Mouse (Mus musculus) liver, embryonic 16.5 days (tissue): ENCODE measurements around the gene Naaladl2. TPM values are rescaled to one million over a fixed set of nuclear protein-coding genes. Genes with fewer than 3 reads are reported as not detected.

Source experiments
- ATAC-seq: fragments of 200-750 bp; cut with Nextera tagmentation; 2 replicates; pipeline ENCODE4 v1.8.0; 2017; ENCODE audit warnings: low read depth, mild to moderate bottlenecking, moderate number of reproducible peaks, moderate library complexity
- H3K27ac ChIP-seq: fragments of 300-500 bp; sonication (generic); 2 replicates; pipeline ENCODE4 v1.5.1; 2014; ENCODE audit warnings: mild to moderate bottlenecking, low read length
- H3K27me3 ChIP-seq: fragments of 300-500 bp; sonication (generic); 2 replicates; pipeline ENCODE4 v1.6.1; 2014; ENCODE audit warnings: low read depth, low read length, mixed read lengths; ENCODE audit not compliant: control insufficient read depth, insufficient read depth
- H3K36me3 ChIP-seq: fragments of 300-500 bp; sonication (generic); 2 replicates; pipeline ENCODE4 v1.6.1; 2014; ENCODE audit warnings: mild to moderate bottlenecking; ENCODE audit not compliant: control insufficient read depth, insufficient read depth
- H3K4me1 ChIP-seq: fragments of 300-500 bp; sonication (generic); 2 replicates; pipeline ENCODE4 v1.6.1; 2014; ENCODE audit warnings: low read depth, low read length, mixed read lengths; ENCODE audit not compliant: control insufficient read depth
- H3K4me2 ChIP-seq: fragments of 300-500 bp; sonication (generic); 2 replicates; pipeline ENCODE4 v1.6.1; 2014; ENCODE audit warnings: low read depth, low read length, mixed read lengths
- H3K4me3 ChIP-seq: fragments of 300-500 bp; sonication (generic); 2 replicates; pipeline ENCODE4 v1.5.1; 2014; ENCODE audit warnings: low read depth, mild to moderate bottlenecking, low read length
- H3K9ac ChIP-seq: fragments of 300-500 bp; sonication (generic); 2 replicates; pipeline ENCODE4 v1.6.1; 2014; ENCODE audit warnings: low read depth, low read length
- H3K9me3 ChIP-seq: fragments of 300-500 bp; sonication (generic); replicated peaks from 2 replicates; pipeline ENCODE4 v1.6.1; 2016; ENCODE audit warnings: low read length; ENCODE audit not compliant: control insufficient read depth
- WGBS: fragments of 180-500 bp; shearing (Covaris S2); extraction: QIAGEN DNeasy Blood & Tissue Kit; methylation state at CpG from one replicate; pipeline ENCODE4 v1.1.7; 2014; ENCODE audit not compliant: insufficient replicate concordance; 5-methylcytosine and 5-hydroxymethylcytosine counted together
- polyA plus RNA-seq: library from polyadenylated mRNA; unstranded; fragments of >200 nt; fragmentation: Nextera tagmentation; extraction: Ambion mirVana; gene quantifications from 2 replicates; pipeline ENCODE4 v1.2.1, GENCODE M21; 2015

Naaladl2 gene
- polyA plus RNA-seq, 1 experiment from 2014 or later = 0.78 TPM

GRCm38 (mm10) chr3:25113107-25113506, 31.0 kb downstream of the Naaladl2 start:
- Histone ChIP-seq H3K27me3 (no peaks in the 10 kb centered on the region), H3K9me3 (no peaks in the 10 kb centered on the region), H3K4me2 (no peak overlapping the region), H3K36me3 (no peaks in the 10 kb centered on the region), H3K27ac (no peak overlapping the region), H3K4me1 (no peaks in the 10 kb centered on the region), H3K9ac (no peak overlapping the region), H3K4me3 (no peak overlapping the region)
- 62% methylated on average over 4 of the region's 4 CpGs for WGBS
- ATAC-seq = no peak

DNA sequence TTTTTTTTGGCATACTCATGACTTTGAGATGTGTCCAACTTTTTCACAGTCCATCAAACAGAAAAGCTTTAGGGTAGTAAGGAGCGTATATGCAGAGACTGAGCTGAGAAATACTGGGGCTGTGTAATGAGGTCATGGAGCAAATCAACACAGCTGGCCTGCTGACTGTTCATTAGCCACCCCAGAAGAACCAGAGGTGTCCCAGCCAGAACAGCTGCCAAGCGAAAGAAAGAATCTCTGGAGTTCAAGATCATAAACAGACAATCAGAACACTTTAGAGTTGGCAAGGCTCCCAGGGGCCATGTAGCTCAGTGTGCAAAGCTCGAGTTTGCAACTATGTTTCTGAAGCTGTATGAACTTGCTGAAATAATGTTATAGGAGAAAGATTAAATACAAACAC, 35.1 kb downstream of the Naaladl2 start:
- Histone ChIP-seq H3K27ac (no peak overlapping the region), H3K4me3 (no peak overlapping the region), H3K4me2 (no peak overlapping the region), H3K36me3 (no peaks in the 10 kb centered on the region), H3K9me3 (no peaks in the 10 kb centered on the region), H3K27me3 (no peaks in the 10 kb centered on the region), H3K4me1 (no peaks in the 10 kb centered on the region), H3K9ac (no peak overlapping the region)
- ATAC-seq = no peak
- WGBS = 50% methylated on average over 3 of the region's 3 CpGs

DNA sequence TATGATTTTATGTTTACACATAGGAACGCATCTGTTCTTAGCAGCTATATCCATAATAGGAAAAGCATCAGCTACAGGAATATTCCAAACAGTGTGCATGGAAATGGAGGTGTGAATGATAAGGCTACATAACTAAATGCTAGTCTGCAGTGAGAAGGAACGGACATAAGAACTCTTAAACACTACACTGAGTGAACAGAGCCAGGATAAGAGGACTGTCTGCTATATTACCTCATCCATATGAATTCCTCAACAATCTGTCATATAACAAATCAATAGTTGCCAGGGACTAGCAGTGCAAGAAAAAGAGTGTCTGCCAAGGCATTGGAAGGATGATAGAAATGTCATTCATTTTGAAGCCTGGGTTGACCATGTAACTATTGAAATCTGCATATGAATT, 51.1 kb downstream of the Naaladl2 start:
- no peaks in the 10 kb centered on the region for H3K27me3 ChIP-seq
- no peak for ATAC-seq
- no peak overlapping the region for H3K4me2 ChIP-seq
- whole genome bisulfite sequencing = 48% methylated on average over 2 of the region's 2 CpGs
- no peak overlapping the region for H3K4me3 ChIP-seq
- no peaks in the 10 kb centered on the region for H3K36me3 ChIP-seq
- H3K9me3 ChIP-seq = no peaks in the 10 kb centered on the region
- no peak overlapping the region for H3K27ac ChIP-seq
- H3K4me1 ChIP-seq = no peaks in the 10 kb centered on the region
- H3K9ac ChIP-seq = no peak overlapping the region

GRCm38 (mm10) chr3:25075785-25076184, 68.3 kb downstream of the Naaladl2 start:
- no peaks in the 10 kb centered on the region for H3K4me1 ChIP-seq
- no peak for ATAC-seq
- no peaks in the 10 kb centered on the region for H3K9me3 ChIP-seq
- H3K27ac ChIP-seq = no peak overlapping the region
- 57% methylated on average over 1 of the region's 1 CpGs for WGBS
- no peaks in the 10 kb centered on the region for H3K36me3 ChIP-seq
- no peak overlapping the region for H3K9ac ChIP-seq
- no peaks in the 10 kb centered on the region for H3K27me3 ChIP-seq
- no peak overlapping the region for H3K4me3 ChIP-seq
- H3K4me2 ChIP-seq = no peak overlapping the region

GRCm38 (mm10) chr3:25074266-25074665, 69.8 kb downstream of the Naaladl2 start:
- H3K27ac ChIP-seq = no peak overlapping the region
- H3K9ac ChIP-seq = no peak overlapping the region
- 57% methylated on average over 4 of the region's 4 CpGs for WGBS
- H3K27me3 ChIP-seq = no peaks in the 10 kb centered on the region
- H3K4me3 ChIP-seq = no peak overlapping the region
- ATAC-seq = no peak
- H3K4me1 ChIP-seq = no peaks in the 10 kb centered on the region
- no peaks in the 10 kb centered on the region for H3K36me3 ChIP-seq
- H3K4me2 ChIP-seq = no peak overlapping the region
- H3K9me3 ChIP-seq = no peaks in the 10 kb centered on the region

GRCm38 (mm10) chr3:25073821-25074220, 70.2 kb downstream of the Naaladl2 start:
- no peak for ATAC-seq
- Histone ChIP-seq H3K27me3 (no peaks in the 10 kb centered on the region), H3K4me2 (no peak overlapping the region), H3K36me3 (no peaks in the 10 kb centered on the region), H3K4me3 (no peak overlapping the region), H3K9me3 (no peaks in the 10 kb centered on the region), H3K4me1 (no peaks in the 10 kb centered on the region), H3K27ac (no peak overlapping the region), H3K9ac (no peak overlapping the region)
- WGBS = 68% methylated on average over 6 of the region's 6 CpGs

DNA sequence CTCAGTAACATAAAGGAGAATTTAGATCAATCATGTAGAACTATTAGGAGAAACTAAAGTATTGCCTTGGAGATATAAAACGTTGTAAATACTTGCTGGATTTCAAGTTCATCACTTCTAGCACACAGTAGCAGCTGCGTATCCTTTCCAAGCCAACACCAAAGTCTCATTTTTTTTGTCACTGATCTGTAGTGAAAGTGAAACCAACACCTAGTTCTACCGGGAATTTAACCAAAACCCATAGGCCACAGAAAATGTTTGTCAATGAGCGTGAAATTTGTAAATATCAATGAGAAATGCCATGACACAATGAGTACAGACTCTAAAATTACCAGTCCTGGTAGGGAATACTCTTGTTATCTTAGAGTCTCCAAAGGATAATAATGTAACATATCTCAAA, 80.8 kb downstream of the Naaladl2 start:
- 61% methylated on average over 4 of the region's 4 CpGs for WGBS
- no peak overlapping the region for H3K27ac ChIP-seq
- H3K27me3 ChIP-seq = no peaks in the 10 kb centered on the region
- H3K4me3 ChIP-seq = no peak overlapping the region
- H3K4me2 ChIP-seq = no peak overlapping the region
- H3K4me1 ChIP-seq = no peaks in the 10 kb centered on the region
- no peaks in the 10 kb centered on the region for H3K36me3 ChIP-seq
- no peak for ATAC-seq
- H3K9ac ChIP-seq = no peak overlapping the region
- H3K9me3 ChIP-seq = no peaks in the 10 kb centered on the region

DNA sequence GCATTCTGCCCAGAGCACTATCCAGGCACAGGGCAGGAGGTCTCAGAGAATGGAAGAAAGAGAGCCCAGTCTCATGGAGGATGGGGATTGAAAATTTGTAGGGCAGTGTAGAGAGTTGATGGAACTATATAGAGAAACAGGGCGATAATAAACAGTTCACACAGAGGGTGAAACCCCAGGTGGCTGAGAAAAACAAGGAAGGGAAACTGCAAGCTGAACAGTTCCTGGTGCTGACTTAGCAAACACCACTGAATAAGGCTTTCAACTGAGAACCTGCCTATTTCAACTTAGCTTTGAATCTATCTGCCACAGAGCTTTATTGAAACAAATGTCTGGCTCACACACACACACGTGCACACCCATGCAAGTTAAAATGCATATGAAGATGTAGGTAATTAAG, 91.1 kb downstream of the Naaladl2 start:
- ATAC-seq = no peak
- H3K27ac ChIP-seq = no peak overlapping the region
- 20% methylated on average over 2 of the region's 2 CpGs for WGBS
- H3K4me1 ChIP-seq = no peaks in the 10 kb centered on the region
- no peaks in the 10 kb centered on the region for H3K36me3 ChIP-seq
- no peak overlapping the region for H3K4me2 ChIP-seq
- no peaks in the 10 kb centered on the region for H3K27me3 ChIP-seq
- H3K9ac ChIP-seq = no peak overlapping the region
- no peaks in the 10 kb centered on the region for H3K9me3 ChIP-seq
- no peak overlapping the region for H3K4me3 ChIP-seq

GRCm38 (mm10) chr3:25019972-25020371, 124.1 kb downstream of the Naaladl2 start:
- H3K4me2 ChIP-seq = no peak overlapping the region
- no peaks in the 10 kb centered on the region for H3K36me3 ChIP-seq
- H3K27ac ChIP-seq = no peak overlapping the region
- H3K4me3 ChIP-seq = no peak overlapping the region
- WGBS = 63% methylated on average over 5 of the region's 5 CpGs
- H3K9me3 ChIP-seq = no peaks in the 10 kb centered on the region
- H3K4me1 ChIP-seq = no peaks in the 10 kb centered on the region
- no peaks in the 10 kb centered on the region for H3K27me3 ChIP-seq
- ATAC-seq = no peak
- H3K9ac ChIP-seq = no peak overlapping the region

GRCm38 (mm10) chr3:25010751-25011150, 133.3 kb downstream of the Naaladl2 start:
- ATAC-seq = no peak
- H3K9ac ChIP-seq = no peak overlapping the region
- no peak overlapping the region for H3K27ac ChIP-seq
- WGBS = 70% methylated on average over 1 of the region's 1 CpGs
- H3K4me1 ChIP-seq = no peaks in the 10 kb centered on the region
- H3K4me2 ChIP-seq = no peak overlapping the region
- no peaks in the 10 kb centered on the region for H3K9me3 ChIP-seq
- H3K27me3 ChIP-seq = no peaks in the 10 kb centered on the region
- H3K4me3 ChIP-seq = no peak overlapping the region
- H3K36me3 ChIP-seq = no peaks in the 10 kb centered on the region
